Mouse (Mus musculus): ENCODE measurements at regions not wholly inside any gene's neighbourhood (a gene's known extent, or its start where the extent isn't known, plus 50 kb on each side); places are given as distances from the start of the nearest gene placed in this dataset.

DNA sequence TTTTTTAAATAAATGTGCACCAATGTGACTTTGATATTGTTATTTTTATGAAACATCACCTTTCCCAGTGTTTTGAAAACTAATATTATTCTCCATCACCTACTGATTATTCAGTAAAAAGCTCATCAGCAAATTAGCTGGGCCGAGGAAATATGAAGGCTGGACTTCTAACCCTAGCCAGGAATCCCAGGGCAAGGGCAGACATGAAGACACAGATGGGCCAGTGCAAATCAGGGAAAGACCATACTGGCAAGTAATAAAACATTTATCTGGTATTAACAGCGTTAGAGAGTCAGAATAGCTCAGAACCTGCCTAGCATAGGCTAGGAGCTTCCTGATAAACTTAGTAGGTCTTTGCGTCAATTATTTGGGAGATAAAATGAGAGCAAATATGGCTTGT is 590.3 kb upstream of the Cenpq start:
- DNase-seq, result no peak

- peak; percentile 34 for DNase-seq
Measured at GRCm38 (mm10) chr17:41512041-41512440, 577.2 kb upstream of the Cenpq start.

DNA sequence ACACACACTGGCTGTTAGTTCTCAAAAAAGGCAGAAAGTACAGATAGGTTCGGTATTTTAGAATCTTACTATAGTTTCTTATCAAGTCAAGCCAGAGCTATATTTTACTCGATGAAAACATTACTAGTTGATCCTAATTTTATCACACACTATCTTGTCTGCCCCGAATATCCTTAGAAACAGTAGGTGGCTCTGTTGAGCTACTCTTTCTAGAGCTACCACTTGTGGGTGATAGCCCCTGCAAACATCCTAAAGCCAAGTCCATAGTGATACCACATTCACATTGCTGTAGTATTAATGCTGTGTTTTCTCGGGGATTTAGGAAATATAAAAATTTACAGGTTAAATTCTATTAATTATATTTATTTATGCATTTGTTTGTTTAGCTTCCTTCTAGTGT is 570.2 kb upstream of the Cenpq start:
- DNase-seq, result no peak
